Mouse (Mus musculus) heart, embryonic 14.5 days (tissue): ENCODE data around the gene Olfr60. TPM values are rescaled to one million over a fixed set of nuclear protein-coding genes. Genes with fewer than 3 reads are reported as not detected.

Experiments used
- ATAC-seq: fragments of 200-750 bp; cut with Nextera tagmentation; 2 replicates; pipeline ENCODE4 v1.8.0; 2017; ENCODE audit warnings: low read depth, moderate TSS enrichment; ENCODE audit not compliant: insufficient number of reproducible peaks, insufficient read depth, low FRiP score
- H3K27ac ChIP-seq, 2 experiments: fragments of 200-500 bp in 1 of 2; fragments of 300-500 bp in 1 of 2; sonication (generic) in 1 of 2; replicated peaks in 1 of 2; 2 replicates each; pipeline ENCODE4 v1.5.1; 2012 to 2014; ENCODE audit warnings: low read depth in 2 of 2, low read length in 2 of 2, control low read depth in 1 of 2, mild to moderate bottlenecking in 1 of 2, mixed read lengths in 1 of 2; ENCODE audit not compliant: control insufficient read depth in 1 of 2, insufficient read depth in 1 of 2
- H3K27me3 ChIP-seq: fragments of 300-500 bp; sonication (generic); 2 replicates; pipeline ENCODE4 v1.6.1; 2014; ENCODE audit warnings: mild to moderate bottlenecking, low read length, control low read depth; ENCODE audit not compliant: control insufficient read depth, insufficient read depth
- H3K36me3 ChIP-seq: fragments of 300-500 bp; sonication (generic); 2 replicates; pipeline ENCODE4 v1.6.1; 2014; ENCODE audit warnings: mild to moderate bottlenecking, control low read depth, low read length, mixed read lengths; ENCODE audit not compliant: control insufficient read depth, insufficient read depth
- H3K4me1 ChIP-seq, 2 experiments: fragments of 200-500 bp in 1 of 2; fragments of 300-500 bp in 1 of 2; sonication (generic) in 1 of 2; 2 replicates each; pipeline ENCODE4 v1.6.1; 2012 to 2014; ENCODE audit warnings: low read length in 2 of 2, control low read depth in 1 of 2, mixed read lengths in 1 of 2; ENCODE audit not compliant: control insufficient read depth in 2 of 2, insufficient read depth in 2 of 2
- H3K4me2 ChIP-seq: fragments of 300-500 bp; sonication (generic); 2 replicates; pipeline ENCODE4 v1.6.1; 2014; ENCODE audit warnings: mild to moderate bottlenecking, low read length
- H3K4me3 ChIP-seq, 2 experiments: fragments of 200-500 bp in 1 of 2; fragments of 300-500 bp in 1 of 2; sonication (generic) in 1 of 2; 2 replicates each; pipeline ENCODE4 v1.5.1; 2012 to 2014; ENCODE audit warnings: low read length in 2 of 2, mild to moderate bottlenecking in 2 of 2, control low read depth in 1 of 2, low read depth in 1 of 2, moderate library complexity in 1 of 2; ENCODE audit not compliant: control insufficient read depth in 1 of 2, insufficient read depth in 1 of 2
- H3K9ac ChIP-seq: fragments of 300-500 bp; sonication (generic); 2 replicates; pipeline ENCODE4 v1.6.1; 2014; ENCODE audit warnings: mild to moderate bottlenecking, low read length
- H3K9me3 ChIP-seq: fragments of 300-500 bp; sonication (generic); 2 replicates; pipeline ENCODE4 v1.6.1; 2016; ENCODE audit warnings: low read length, control low read depth; ENCODE audit not compliant: control insufficient read depth
- WGBS: fragments of 180-500 bp; shearing (Covaris S2); extraction: QIAGEN DNeasy Blood & Tissue Kit; methylation state at CpG from one replicate; pipeline ENCODE4 v1.1.7; 2014; 5-methylcytosine and 5-hydroxymethylcytosine counted together
- polyA plus RNA-seq: library from polyadenylated mRNA; unstranded; fragments of >200 nt; fragmentation: Nextera tagmentation; extraction: Ambion mirVana; gene quantifications from 2 replicates; pipeline ENCODE4 v1.2.1, GENCODE M21; 2014

The Olfr60 gene
- polyA plus RNA-seq, 1 experiment from 2014 or later, result not detected

- Histone ChIP-seq H3K36me3 (no peaks in the 10 kb centered on the region), H3K27ac (no peak within 1 kb of the TSS), H3K4me1 (no peaks in the 10 kb centered on the region), H3K9ac (no peak within 1 kb of the TSS), H3K4me3 (no peak within 1 kb of the TSS), H3K27me3 (no peaks in the 10 kb centered on the region), H3K4me2 (no peak within 1 kb of the TSS), H3K9me3 (0 out of 2 replicates have a peak, but pooled peaks cover 2% of the 10 kb centered on the region)
- WGBS, result 50% methylated on average over 1 of the region's 1 CpGs
- no peak for ATAC-seq
Measured at GRCm38 (mm10) chr7:140320558-140320957, 40.9 kb downstream of the Olfr60 start, which contains the start of gene Olfr525. Gene Olfr525 (plus strand): TSS chr7:140320858.

- H3K27me3 ChIP-seq, result no peaks in the 10 kb centered on the region
- no peak for ATAC-seq
- 75% methylated on average over 3 of the region's 3 CpGs for WGBS
- H3K27ac ChIP-seq, result no peak overlapping the region
- 0 out of 2 replicates have a peak, but pooled peaks cover 2% of the 10 kb centered on the region for H3K9me3 ChIP-seq
- no peaks in the 10 kb centered on the region for H3K36me3 ChIP-seq
- no peak overlapping the region for H3K4me2 ChIP-seq
- no peaks in the 10 kb centered on the region for H3K4me1 ChIP-seq
- no peak overlapping the region for H3K4me3 ChIP-seq
- no peak overlapping the region for H3K9ac ChIP-seq
Measured at GRCm38 (mm10) chr7:140319861-140320385, 41.5 kb downstream of the Olfr60 start.

- no peak overlapping the region for H3K4me2 ChIP-seq
- no peak overlapping the region for H3K4me3 ChIP-seq
- H3K27ac ChIP-seq, result no peak overlapping the region
- no peaks in the 10 kb centered on the region for H3K36me3 ChIP-seq
- H3K9ac ChIP-seq, result no peak overlapping the region
- H3K4me1 ChIP-seq, result no peaks in the 10 kb centered on the region
- 85% methylated on average over 3 of the region's 3 CpGs for WGBS
- H3K9me3 ChIP-seq, result no peaks in the 10 kb centered on the region
- H3K27me3 ChIP-seq, result no peaks in the 10 kb centered on the region
- ATAC-seq, result no peak
Measured at GRCm38 (mm10) chr7:140299416-140299815, 62.1 kb downstream of the Olfr60 start.

GRCm38 (mm10) chr7:140296876-140297275 is 64.6 kb downstream of the Olfr60 start:
- 65% methylated on average over 6 of the region's 6 CpGs for WGBS
- no peak overlapping the region for H3K9ac ChIP-seq

GRCm38 (mm10) chr7:140295746-140296145 is 65.7 kb downstream of the Olfr60 start:
- H3K4me3 ChIP-seq, result no peak overlapping the region
- WGBS, result 81% methylated on average over 9 of the region's 9 CpGs

More at GRCm38 (mm10) chr7:140296876-140297275, 64.6 kb downstream of the Olfr60 start:
- Histone ChIP-seq H3K4me3 (no peak overlapping the region), H3K4me2 (no peak overlapping the region), H3K4me1 (no peaks in the 10 kb centered on the region), H3K36me3 (no peaks in the 10 kb centered on the region), H3K27ac (no peak overlapping the region), H3K9me3 (no peaks in the 10 kb centered on the region), H3K27me3 (no peaks in the 10 kb centered on the region)
- no peak for ATAC-seq

More at GRCm38 (mm10) chr7:140295746-140296145, 65.7 kb downstream of the Olfr60 start:
- Histone ChIP-seq H3K27ac (no peak overlapping the region), H3K9me3 (no peaks in the 10 kb centered on the region), H3K4me2 (no peak overlapping the region), H3K9ac (no peak overlapping the region), H3K4me1 (no peaks in the 10 kb centered on the region), H3K36me3 (no peaks in the 10 kb centered on the region), H3K27me3 (no peaks in the 10 kb centered on the region)
- no peak for ATAC-seq

Other genes starting within 250 kb of the Olfr60 start
- 12.4 and 12.5 TPM in 2 replicates for gene Paox, start 245.9 kb downstream of the Olfr60 start, polyA plus RNA-seq
- gene Echs1, start 245.2 kb downstream of the Olfr60 start, polyA plus RNA-seq, result 220 and 227 TPM in 2 replicates
- gene Mtg1, start 224.1 kb downstream of the Olfr60 start, polyA plus RNA-seq, result 38.2 and 40.8 TPM in 2 replicates
- gene Sprn, start 206.8 kb downstream of the Olfr60 start, polyA plus RNA-seq, result 0.11 TPM in 1 of 2 replicates, not detected in the other
- gene Olfr522, start 196.9 kb downstream of the Olfr60 start, polyA plus RNA-seq, result not detected in 2 replicates
- gene Olfr523, start 188.5 kb downstream of the Olfr60 start, polyA plus RNA-seq, result not detected in 2 replicates
- not detected in 2 replicates for gene Olfr524, start 155.7 kb downstream of the Olfr60 start, polyA plus RNA-seq
- not detected in 2 replicates for gene Cd163l1, start 143.4 kb downstream of the Olfr60 start, polyA plus RNA-seq
- gene 5830411N06Rik, start 114.4 kb downstream of the Olfr60 start, polyA plus RNA-seq, result not detected in 2 replicates
- gene Olfr525, start 40.8 kb downstream of the Olfr60 start, polyA plus RNA-seq, result not detected in 2 replicates
- gene Olfr527, start 27.7 kb downstream of the Olfr60 start, polyA plus RNA-seq, result not detected in 2 replicates
- gene Olfr530, start 14.7 kb upstream of the Olfr60 start, polyA plus RNA-seq, result not detected in 2 replicates
- not detected in 2 replicates for gene Olfr531, start 41.2 kb upstream of the Olfr60 start, polyA plus RNA-seq
- not detected in 2 replicates for gene Olfr532, start 60.0 kb upstream of the Olfr60 start, polyA plus RNA-seq
- gene Olfr533, start 101.7 kb upstream of the Olfr60 start, polyA plus RNA-seq, result not detected in 2 replicates
- not detected in 2 replicates for gene Olfr535, start 122.5 kb upstream of the Olfr60 start, polyA plus RNA-seq
- gene Olfr536, start 145.7 kb upstream of the Olfr60 start, polyA plus RNA-seq, result not detected in 2 replicates
- gene Olfr538, start 206.2 kb upstream of the Olfr60 start, polyA plus RNA-seq, result not detected in 2 replicates
- not detected in 2 replicates for gene Olfr46, start 239.6 kb upstream of the Olfr60 start, polyA plus RNA-seq